Mouse (Mus musculus) brain, embryonic 14.5 days (tissue): ENCODE data around the gene Cd276.

Experiments used
- CTCF ChIP-seq: fragments of 200-500 bp; IDR thresholded peaks from 2 replicates; pipeline ENCODE4 v1.5.1; 2012; ENCODE audit warnings: inconsistent platforms, mild to moderate bottlenecking, moderate library complexity, borderline replicate concordance; ENCODE audit not compliant: insufficient read depth, insufficient read length; ENCODE audit errors: extremely low read depth
- POLR2A ChIP-seq: fragments of 200-500 bp; IDR thresholded peaks from 2 replicates; pipeline ENCODE4 v1.6.1; 2012; ENCODE audit warnings: mild to moderate bottlenecking, inconsistent platforms, borderline replicate concordance; ENCODE audit not compliant: poor library complexity, insufficient read depth, insufficient read length, severe bottlenecking; ENCODE audit errors: extremely low read depth

- TF ChIP-seq POLR2A, result no peak
- no peak for TF ChIP-seq CTCF
Observed at GRCm38 (mm10) chr9:58554056-58554907, 955 bp downstream of the Cd276 start.
